ENCODE assay signal across 20 mouse cellular contexts in the genomic region with DNA sequence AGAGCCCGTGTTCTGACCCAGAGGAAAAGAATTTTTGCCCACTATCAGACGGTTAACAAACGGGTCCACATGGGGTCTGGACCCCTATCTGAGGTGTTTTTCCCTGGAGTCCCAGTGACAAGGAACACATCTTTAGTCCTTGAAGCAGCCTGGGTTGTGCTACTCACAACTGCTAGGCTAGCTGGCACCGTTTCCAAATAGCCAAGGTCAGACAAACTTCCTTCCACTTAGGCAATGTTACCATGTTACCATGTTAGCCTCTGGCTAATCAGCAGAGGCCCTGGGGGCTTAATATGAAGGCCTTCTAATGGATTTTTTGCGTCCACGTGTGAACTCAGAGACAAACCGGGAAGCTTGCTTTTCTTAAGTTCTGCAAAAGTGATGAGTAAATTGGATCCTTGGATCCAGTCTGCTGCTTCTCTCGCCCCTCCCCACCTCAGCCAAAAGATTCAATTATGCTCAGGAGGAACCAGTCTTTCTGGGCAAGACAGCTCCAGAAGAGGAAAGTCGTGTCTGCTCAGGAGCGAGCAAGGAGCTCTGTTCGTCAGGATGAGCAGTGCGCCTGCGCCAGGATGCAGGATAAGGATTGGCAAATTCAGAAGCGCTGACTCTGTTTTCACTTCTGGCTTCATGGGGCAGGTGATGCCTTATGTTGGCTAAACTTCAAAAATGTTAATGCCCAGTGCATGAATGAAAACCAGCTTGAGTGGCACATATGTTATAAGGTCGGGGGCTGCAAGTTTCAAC.
DNase-seq lines count a peak whose midpoint lies in the region; ATAC-seq and TF ChIP-seq lines count a peak whose summit lies in the region.
"Had no signal": no experiment of that assay in that cellular context is flagged by ENCODE, and none has a peak within 500 bp of the region (broad histone marks: within the 10 kb centered on the region; RNA-seq: fewer than 3 reads in every experiment).

No protein-coding gene starts in this region.

- H3K4me1 ChIP-seq in heart, postnatal 0 days (ENCODE audit: control insufficient read depth, insufficient read depth) = peaks cover 84% of the 10 kb centered on the region
- H3K4me1 ChIP-seq: megakaryocyte, embryonic 14.5 days had no signal

- peak overlapping the region; percentile 95 for H3K27ac ChIP-seq in heart, postnatal 0 days (ENCODE audit: low read depth)
- H3K27ac ChIP-seq: embryonic facial prominence, embryonic 12.5 days; hindbrain, embryonic 15.5 days; limb, embryonic 12.5 days; liver, embryonic 14.5 days; neural tube, embryonic 12.5 days had no signal

- H3K36me3 ChIP-seq in heart, postnatal 0 days (replicated peaks; ENCODE audit: control insufficient read depth, insufficient read depth, low read length) = no peaks in the 10 kb centered on the region
- H3K36me3 ChIP-seq: embryonic facial prominence, embryonic 12.5 days; hindbrain, embryonic 15.5 days; limb, embryonic 12.5 days had no signal

- H3K9me3 ChIP-seq in heart, postnatal 0 days (replicated peaks; ENCODE audit: control insufficient read depth, low read length) = no peaks in the 10 kb centered on the region
- H3K9me3 ChIP-seq: embryonic facial prominence, embryonic 12.5 days; hindbrain, embryonic 15.5 days; limb, embryonic 12.5 days; megakaryocyte, embryonic 14.5 days; neural tube, embryonic 12.5 days had no signal

- no peak for TF ChIP-seq CTCF in heart, postnatal 0 days (IDR thresholded peaks at IDR 0.05; ENCODE audit: low read depth)

- no peak for TF ChIP-seq EP300 in heart, postnatal 0 days (IDR thresholded peaks at IDR 0.05; ENCODE audit: low read depth)

- intact Hi-C loops in heart, postnatal 14 days (cut with DNase I) = no loop called here

- peak; percentile 72 for ATAC-seq in frontal cortex, adult (ENCODE audit: low TSS enrichment)
- no peak for ATAC-seq in heart, postnatal 0 days (ENCODE audit: insufficient read depth, low read depth)
- ATAC-seq: forebrain, postnatal 0 days; lung, postnatal 0 days had no signal

- no peaks in the 10 kb centered on the region for H3K27me3 ChIP-seq in heart, postnatal 0 days (ENCODE audit: control insufficient read depth, insufficient read depth, low read length)
- H3K27me3 ChIP-seq: embryonic facial prominence, embryonic 12.5 days; hindbrain, embryonic 15.5 days; neural tube, embryonic 12.5 days had no signal

- no peak for DNase-seq in frontal cortex, postnatal 25 days (ENCODE audit: low spot score in 2 of 2)
- DNase-seq in heart, postnatal 0 days (ENCODE audit: low spot score) = no peak
- DNase-seq in heart, postnatal 14 days = no peak
- peak; percentile 34 for DNase-seq in ovary, postnatal 36 days (ENCODE audit: low spot score)
- no peak for DNase-seq in ovary, postnatal 14 days (ENCODE audit: low spot score)
- DNase-seq in adrenal gland, postnatal 36 days = peak; percentile 55 to 59
- DNase-seq in layer of hippocampus, adult 8-10 months (ENCODE audit: low spot score in 2 of 2) = no peak
- DNase-seq: forebrain, postnatal 0 days; gastrocnemius, postnatal 10 days; kidney, adult 18-20 months; kidney, postnatal 4 days; layer of hippocampus, postnatal 36 days had no signal

- WGBS in heart, postnatal 0 days = 55% methylated on average over 15 of the region's 15 CpGs

- no peak overlapping the region for H3K4me2 ChIP-seq in heart, postnatal 0 days (ENCODE audit: low read depth, low read length)
- H3K4me2 ChIP-seq: embryonic facial prominence, embryonic 12.5 days; hindbrain, embryonic 15.5 days; limb, embryonic 12.5 days; neural tube, embryonic 12.5 days had no signal

- no peak overlapping the region for H3K4me3 ChIP-seq in heart, postnatal 0 days (ENCODE audit: low read depth, low read length)
- H3K4me3 ChIP-seq: embryonic facial prominence, embryonic 12.5 days; hindbrain, embryonic 15.5 days; limb, embryonic 12.5 days; megakaryocyte, embryonic 14.5 days; neural tube, embryonic 12.5 days had no signal

- H3K9ac ChIP-seq in heart, postnatal 0 days (replicated peaks; ENCODE audit: low read depth, low read length) = no peak overlapping the region; the same call in 1 of the 2 replicates
- H3K9ac ChIP-seq: embryonic facial prominence, embryonic 12.5 days; forebrain, postnatal 0 days; hindbrain, embryonic 15.5 days; limb, embryonic 12.5 days; liver, embryonic 14.5 days; neural tube, embryonic 12.5 days had no signal

Comparison
In these comparisons a context has a peak if more than half of its experiments do, and no peak if none do; other contexts are left out.
1. DNase-seq: peak in ovary, postnatal 36 days (single experiment) and adrenal gland, postnatal 36 days (2 of 2); none in frontal cortex, postnatal 25 days (0 of 2), heart, postnatal 0 days (single experiment), heart, postnatal 14 days (0 of 2), ovary, postnatal 14 days (single experiment) and layer of hippocampus, adult 8-10 months (0 of 2).